Mouse (Mus musculus): ENCODE data around the gene Ltbp4. TPM values are rescaled to one million over a fixed set of nuclear protein-coding genes. Genes with fewer than 3 reads are reported as not detected.

The Ltbp4 gene
- total and polyA plus RNA-seq, 3 experiments, result 2.9 to 14.2 TPM; not detected in 1

DNA sequence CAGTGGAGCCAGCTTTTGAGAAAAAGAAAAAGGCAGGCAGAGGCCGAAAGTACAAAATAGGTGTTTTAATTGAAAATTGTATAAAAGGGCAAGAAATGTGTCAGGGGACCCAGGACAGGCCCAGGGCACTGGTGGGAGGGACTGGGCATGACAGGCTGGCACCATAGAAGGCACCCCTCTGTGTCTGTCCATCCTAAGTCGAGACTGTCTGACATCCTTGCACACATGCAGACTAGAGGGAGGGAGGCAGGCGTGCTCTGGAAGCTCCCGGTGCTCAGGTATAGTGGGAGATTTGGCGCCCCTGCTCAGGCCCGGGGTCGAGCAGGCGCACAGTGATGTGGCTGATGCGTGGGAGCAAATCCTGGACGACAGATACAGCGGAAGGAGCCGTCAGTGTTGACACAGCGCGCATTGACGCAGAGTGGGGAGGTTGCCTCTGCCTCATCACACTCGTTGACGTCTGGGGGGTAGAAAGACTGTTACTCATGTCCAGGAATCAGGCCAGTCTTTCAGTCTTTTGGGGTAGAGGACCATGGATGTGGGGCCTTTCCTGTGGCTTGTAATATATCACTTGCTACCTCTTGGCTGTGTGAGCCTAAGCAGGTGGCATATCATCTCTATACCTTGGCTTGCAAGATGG lies 32.3 kb downstream of the Ltbp4 start:
- H3K4me3 ChIP-seq (ENCODE audit: control insufficient read depth in 1 of 2, insufficient read depth in 1 of 2, low read depth in 2 of 2, low read length in 2 of 2), result no peak overlapping the region
- no peaks in the 10 kb centered on the region for H3K9me3 ChIP-seq (replicated peaks; ENCODE audit: insufficient read depth, low read length)
- H3K27me3 ChIP-seq (ENCODE audit: control insufficient read depth in 1 of 2, insufficient read depth in 2 of 2, low read length in 2 of 2), result no peaks in the 10 kb centered on the region
- no peak overlapping the region for H3K27ac ChIP-seq (ENCODE audit: control insufficient read depth, low read depth, low read length)
- no peaks in the 10 kb centered on the region for H3K4me1 ChIP-seq (ENCODE audit: control insufficient read depth in 1 of 2, insufficient read depth in 2 of 2, low read length in 2 of 2)
- no peak for TF ChIP-seq MAFK (IDR thresholded peaks at IDR 0.05; ENCODE audit: borderline replicate concordance, low read depth, low read length)
- no peak for TF ChIP-seq SIN3A (IDR thresholded peaks at IDR 0.05; ENCODE audit: low read length)
- TF ChIP-seq GABPA (IDR thresholded peaks at IDR 0.05; ENCODE audit: low read depth, low read length), result no peak
- TF ChIP-seq MYC (IDR thresholded peaks at IDR 0.05; ENCODE audit: low read depth, low read length), result no peak
- no peak for TF ChIP-seq KAT2A (conservative IDR thresholded peaks at IDR 0.05; ENCODE audit: low read depth, low read length)
- TF ChIP-seq POLR2AphosphoS2 (IDR thresholded peaks at IDR 0.05; ENCODE audit: low read length), result no peak
- no peak for TF ChIP-seq JUND (IDR thresholded peaks at IDR 0.05; ENCODE audit: low read depth, low read length)
- TF ChIP-seq TCF12 (IDR thresholded peaks at IDR 0.05; ENCODE audit: low read depth, low read length), result no peak
- TF ChIP-seq ZKSCAN1 (IDR thresholded peaks at IDR 0.05; ENCODE audit: low read depth, low read length), result no peak
- TF ChIP-seq SMC3 (IDR thresholded peaks at IDR 0.05; ENCODE audit: low read depth, low read length), result no peak
- TF ChIP-seq ZNF384 (IDR thresholded peaks at IDR 0.05; ENCODE audit: low read depth, low read length), result no peak
- no peak for TF ChIP-seq MAZ (IDR thresholded peaks at IDR 0.05; ENCODE audit: low read depth, low read length)
- TF ChIP-seq HCFC1 (IDR thresholded peaks at IDR 0.05; ENCODE audit: low read depth, low read length), result no peak
- TF ChIP-seq MXI1 (IDR thresholded peaks at IDR 0.05; ENCODE audit: low read depth, low read length), result no peak
- TF ChIP-seq TAL1 (IDR thresholded peaks at IDR 0.05; ENCODE audit: low read length), result no peak
- TF ChIP-seq GATA1 (IDR thresholded peaks at IDR 0.05; ENCODE audit: low read depth, low read length), result no peak
- no peak for TF ChIP-seq ETS1 (IDR thresholded peaks at IDR 0.05; ENCODE audit: low read depth, low read length)
- TF ChIP-seq MYB (IDR thresholded peaks at IDR 0.05; ENCODE audit: low read depth, low read length), result no peak
- TF ChIP-seq NRF1 (IDR thresholded peaks at IDR 0.05; ENCODE audit: insufficient read depth, low read depth, low read length, poor library complexity, severe bottlenecking), result no peak
- no peak for TF ChIP-seq TBP (IDR thresholded peaks at IDR 0.05; ENCODE audit: low read depth, low read length)
- DNase-seq (ENCODE audit: low read depth, low spot score), result no peak
- H3K36me3 ChIP-seq (ENCODE audit: control insufficient read depth in 1 of 2, insufficient read depth in 2 of 2, low read length in 2 of 2), result no peaks in the 10 kb centered on the region
- no peak overlapping the region for H3K9ac ChIP-seq (ENCODE audit: control insufficient read depth, low read depth, low read length, poor library complexity, severe bottlenecking)
- H3K79me2 ChIP-seq (ENCODE audit: control insufficient read depth, insufficient read depth, low read length, poor library complexity), result no peaks in the 10 kb centered on the region

- Histone ChIP-seq H3K27me3 (ENCODE audit: control insufficient read depth in 1 of 2, insufficient read depth in 2 of 2, low read length in 2 of 2) (no peaks in the 10 kb centered on the region), H3K4me1 (ENCODE audit: control insufficient read depth in 1 of 2, insufficient read depth in 2 of 2, low read length in 2 of 2) (no peaks in the 10 kb centered on the region), H3K36me3 (ENCODE audit: control insufficient read depth in 1 of 2, insufficient read depth in 2 of 2, low read length in 2 of 2) (no peaks in the 10 kb centered on the region), H3K9ac (ENCODE audit: control insufficient read depth, low read depth, low read length, poor library complexity, severe bottlenecking) (no peak overlapping the region), H3K9me3 (replicated peaks; ENCODE audit: insufficient read depth, low read length) (no peaks in the 10 kb centered on the region), H3K27ac (ENCODE audit: control insufficient read depth, low read depth, low read length) (no peak overlapping the region), H3K79me2 (ENCODE audit: control insufficient read depth, insufficient read depth, low read length, poor library complexity) (no peaks in the 10 kb centered on the region), H3K4me3 (ENCODE audit: control insufficient read depth in 1 of 2, insufficient read depth in 1 of 2, low read depth in 2 of 2, low read length in 2 of 2) (no peak overlapping the region)
- peak; percentile 83 for DNase-seq (ENCODE audit: low read depth, low spot score)
- TF ChIP-seq NRF1 (IDR thresholded peaks at IDR 0.05; ENCODE audit: insufficient read depth, low read depth, low read length, poor library complexity, severe bottlenecking), result no peak
- no peak for TF ChIP-seq SIN3A (IDR thresholded peaks at IDR 0.05; ENCODE audit: low read length)
- TF ChIP-seq EP300 (IDR thresholded peaks at IDR 0.05; ENCODE audit: low read depth in 1 of 2, low read length in 2 of 2), result no peak
- TF ChIP-seq SMC3 (IDR thresholded peaks at IDR 0.05; ENCODE audit: low read depth, low read length), result peak; percentile 73
- peak; percentile 76 for TF ChIP-seq RAD21 (IDR thresholded peaks at IDR 0.05; ENCODE audit: low read depth, low read length)
- no peak for TF ChIP-seq MEF2A (IDR thresholded peaks at IDR 0.05; ENCODE audit: extremely low read depth, insufficient replicate concordance, low read depth, low read length, poor library complexity, severe bottlenecking)
- TF ChIP-seq BHLHE40 (IDR thresholded peaks at IDR 0.05; ENCODE audit: borderline replicate concordance, low read depth, low read length), result peak; percentile 83; the same call in 1 of the 2 replicates
- no peak for TF ChIP-seq TBP (IDR thresholded peaks at IDR 0.05; ENCODE audit: low read depth, low read length)
- TF ChIP-seq E2F4 (IDR thresholded peaks at IDR 0.05; ENCODE audit: borderline replicate concordance, low read depth, low read length), result no peak
- TF ChIP-seq RCOR1 (IDR thresholded peaks at IDR 0.05; ENCODE audit: low read depth, low read length), result no peak
- TF ChIP-seq CTCF (IDR thresholded peaks at IDR 0.05 in 2 of 3, conservative IDR thresholded peaks at IDR 0.05 in 1 of 3; ENCODE audit: control insufficient read depth in 1 of 3, insufficient read depth in 1 of 3, low read depth in 2 of 3, low read length in 3 of 3, poor library complexity in 1 of 3, severe bottlenecking in 1 of 3), result peak in 2 of 3 experiments; percentile 97 to 98
- no peak for TF ChIP-seq MXI1 (IDR thresholded peaks at IDR 0.05; ENCODE audit: low read depth, low read length)
- TF ChIP-seq USF1 (IDR thresholded peaks at IDR 0.05; ENCODE audit: low read depth, low read length), result no peak
- no peak for TF ChIP-seq JUND (IDR thresholded peaks at IDR 0.05; ENCODE audit: low read depth, low read length)
- no peak for TF ChIP-seq NELFE (IDR thresholded peaks at IDR 0.05; ENCODE audit: low read depth, low read length)
- TF ChIP-seq ETS1 (IDR thresholded peaks at IDR 0.05; ENCODE audit: low read depth, low read length), result no peak
- TF ChIP-seq MYB (IDR thresholded peaks at IDR 0.05; ENCODE audit: low read depth, low read length), result no peak
- TF ChIP-seq MYC (IDR thresholded peaks at IDR 0.05; ENCODE audit: low read depth, low read length), result no peak
- TF ChIP-seq USF2 (IDR thresholded peaks at IDR 0.05; ENCODE audit: borderline replicate concordance in 1 of 2, insufficient read depth in 1 of 2, low read depth in 1 of 2, low read length in 2 of 2), result no peak
These were observed 35.3 kb downstream of the Ltbp4 start for GRCm38 (mm10) chr7:27302172-27302571.
